Mouse (Mus musculus) ES-Bruce4 (cell line): ENCODE measurements at regions not wholly inside any gene's neighbourhood (a gene's known extent, or its start where the extent isn't known, plus 50 kb on each side); places are given as distances from the start of the nearest gene placed in this dataset.
"Not testable (repeated sequence)": the region's sequence is repeated elsewhere in the genome, so short reads cannot be mapped to it uniquely, and the experiment has no call there.

ENCODE experiments used
- CTCF ChIP-seq: IDR thresholded peaks from one replicate; pipeline ENCODE4 v1.8.1; 2011; ENCODE audit warnings: low read depth, low read length
- EP300 ChIP-seq: IDR thresholded peaks from 2 replicates; pipeline ENCODE4 v1.6.1; 2011; ENCODE audit warnings: low read depth, low read length; ENCODE audit not compliant: insufficient read depth
- POLR2A ChIP-seq: IDR thresholded peaks from one replicate; pipeline ENCODE4 v1.8.1; 2011; ENCODE audit warnings: low read length; ENCODE audit not compliant: insufficient read depth

DNA sequence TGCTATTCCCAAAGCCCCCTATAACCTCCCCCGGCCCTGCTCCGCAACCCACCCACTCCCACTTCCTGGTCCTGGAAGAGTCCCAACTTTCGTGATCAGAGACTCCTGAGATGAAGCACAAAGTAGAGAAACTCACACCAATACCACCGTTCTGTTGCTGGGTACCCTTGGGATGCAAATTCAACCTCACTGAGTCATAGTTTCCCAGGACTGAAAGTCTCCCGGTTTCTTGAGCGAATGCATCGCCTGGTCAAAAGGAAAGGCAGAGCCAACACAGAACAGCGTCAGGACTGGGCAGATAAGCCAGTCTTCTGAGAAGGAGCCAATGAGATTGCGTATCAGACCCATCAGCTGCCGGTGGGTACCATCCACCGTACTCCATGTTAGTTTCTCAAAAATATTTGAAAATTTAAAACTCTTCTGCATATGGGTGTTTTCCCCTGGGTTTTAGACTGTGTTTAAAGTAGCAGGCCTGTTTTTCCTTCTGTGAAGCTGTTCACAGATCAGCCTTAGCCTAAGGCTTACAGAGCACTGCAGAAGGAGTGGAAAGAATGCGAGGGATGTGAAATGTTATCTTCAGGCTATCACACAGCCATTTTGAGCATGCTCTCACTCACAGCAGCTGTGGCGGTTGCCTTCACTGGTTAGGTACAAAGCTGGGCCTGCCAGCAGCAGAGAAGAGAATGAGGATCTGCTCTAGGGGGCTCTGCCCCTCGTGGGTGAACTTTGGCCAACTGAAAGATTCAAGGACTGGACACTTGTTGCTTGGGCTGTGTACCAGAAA, 77.0 kb upstream of the Zmat1 start:
- not testable (repeated sequence) for TF ChIP-seq POLR2A, CTCF, EP300
